Mouse (Mus musculus) naive thymus-derived CD4-positive, alpha-beta T cell, adult 2 months (primary cell): Measurements from ENCODE around the gene Fmn2.

Experiments
- DNase-seq: peaks from one replicate; pipeline ENCODE4 v3.0.0-alpha.2; 2011; ENCODE audit warnings: low read depth

The Fmn2 gene

GRCm38 (mm10) chr1:174557211-174557610 lies 55.6 kb downstream of the Fmn2 start:
- no peak for DNase-seq

GRCm38 (mm10) chr1:174557841-174558240 lies 56.2 kb downstream of the Fmn2 start:
- no peak for DNase-seq

- DNase-seq = no peak
Observed at GRCm38 (mm10) chr1:174558488-174558887, 56.9 kb downstream of the Fmn2 start.

GRCm38 (mm10) chr1:174564561-174564960 lies 62.9 kb downstream of the Fmn2 start:
- DNase-seq = no peak

- no peak for DNase-seq
Observed at GRCm38 (mm10) chr1:174568609-174569008, 67.0 kb downstream of the Fmn2 start.

GRCm38 (mm10) chr1:174592420-174592980 lies 90.9 kb downstream of the Fmn2 start:
- no peak for DNase-seq

GRCm38 (mm10) chr1:174594989-174595388 lies 93.4 kb downstream of the Fmn2 start:
- DNase-seq = peak; percentile 39

GRCm38 (mm10) chr1:174597495-174597894 lies 95.9 kb downstream of the Fmn2 start:
- no peak for DNase-seq

- DNase-seq = no peak
Observed at GRCm38 (mm10) chr1:174598226-174598625, 96.6 kb downstream of the Fmn2 start.

GRCm38 (mm10) chr1:174600041-174600440 lies 98.4 kb downstream of the Fmn2 start:
- no peak for DNase-seq

- no peak for DNase-seq
Observed at GRCm38 (mm10) chr1:174600620-174601019, 99.0 kb downstream of the Fmn2 start.

GRCm38 (mm10) chr1:174617368-174617767 lies 115.7 kb downstream of the Fmn2 start:
- DNase-seq = no peak

GRCm38 (mm10) chr1:174621512-174621911 lies 119.9 kb downstream of the Fmn2 start:
- DNase-seq = no peak

- DNase-seq = no peak
Observed at GRCm38 (mm10) chr1:174623054-174623453, 121.4 kb downstream of the Fmn2 start.

- DNase-seq = no peak
Observed at GRCm38 (mm10) chr1:174630074-174630473, 128.4 kb downstream of the Fmn2 start.

GRCm38 (mm10) chr1:174636291-174636690 lies 134.7 kb downstream of the Fmn2 start:
- DNase-seq = no peak

- no peak for DNase-seq
Observed at GRCm38 (mm10) chr1:174637564-174638085, 136.0 kb downstream of the Fmn2 start.

- DNase-seq = no peak
Observed at GRCm38 (mm10) chr1:174640901-174641300, 139.3 kb downstream of the Fmn2 start.

GRCm38 (mm10) chr1:174643431-174644010 lies 141.9 kb downstream of the Fmn2 start:
- DNase-seq = no peak

- DNase-seq = no peak
Observed at GRCm38 (mm10) chr1:174649421-174649826, 147.8 kb downstream of the Fmn2 start.

GRCm38 (mm10) chr1:174654565-174654964 lies 152.9 kb downstream of the Fmn2 start:
- DNase-seq = no peak

- no peak for DNase-seq
Observed at GRCm38 (mm10) chr1:174655354-174655753, 153.7 kb downstream of the Fmn2 start.

- DNase-seq = no peak
Observed at GRCm38 (mm10) chr1:174656554-174656953, 154.9 kb downstream of the Fmn2 start.
